Mouse (Mus musculus) left cerebral cortex, adult 2 months (tissue): Measurements from ENCODE around the gene Smtnl2. TPM values are rescaled to one million over a fixed set of nuclear protein-coding genes. Genes with fewer than 3 reads are reported as not detected.

ENCODE experiments used
- DNase-seq, 2 experiments: peaks; one replicate each; pipeline ENCODE4 v3.0.0; 2021 to 2022; ENCODE audit warnings: low spot score in 2 of 2, mixed read lengths in 1 of 2; ENCODE audit errors: extremely low spot score in 1 of 2
- H3K27ac ChIP-seq: fragments of 200-600 bp; 2 replicates; pipeline ENCODE4 v1.8.1; 2022
- H3K4me3 ChIP-seq: fragments of 200-600 bp; 2 replicates; pipeline ENCODE4 v1.8.1; 2022
- CTCF ChIP-seq: fragments of 200-600 bp; IDR thresholded peaks from 2 replicates; pipeline ENCODE4 v1.8.1; 2022; ENCODE audit warnings: antibody characterized with exemption, mild to moderate bottlenecking, moderate library complexity
- intact Hi-C: fragments of 180-260 bp; cut with DNase I; formaldehyde crosslinking; loops from one replicate; pipeline ENCODE4 v1.15.1; 2025
- total RNA-seq, 2 experiments: library from RNA; stranded (reverse); gene quantifications; 2 replicates each; pipeline ENCODE4 v1.2.3; 2021

Smtnl2 gene
- total RNA-seq, 2 experiments from 2014 or later, result 0.33 to 1.2 TPM

- intact Hi-C loops, result no loop called here
- no peak for TF ChIP-seq CTCF
Measured at GRCm38 (mm10) chr11:72366126-72366525, 45.4 kb downstream of the Smtnl2 start.

GRCm38 (mm10) chr11:72364526-72364925 is 47.0 kb downstream of the Smtnl2 start:
- no peak for DNase-seq
- TF ChIP-seq CTCF, result no peak
- intact Hi-C loops, result no loop called here
- no peak overlapping the region for H3K27ac ChIP-seq
- no peak overlapping the region for H3K4me3 ChIP-seq

More at GRCm38 (mm10) chr11:72366126-72366525, 45.4 kb downstream of the Smtnl2 start:
- Histone ChIP-seq H3K27ac (no peak overlapping the region), H3K4me3 (no peak overlapping the region)
- no peak for DNase-seq

- no peak for TF ChIP-seq CTCF
- Histone ChIP-seq H3K27ac (no peak overlapping the region), H3K4me3 (no peak overlapping the region)
- intact Hi-C loops, result no loop called here
- no peak for DNase-seq
Measured at GRCm38 (mm10) chr11:72363523-72364240, 47.8 kb downstream of the Smtnl2 start.

DNA sequence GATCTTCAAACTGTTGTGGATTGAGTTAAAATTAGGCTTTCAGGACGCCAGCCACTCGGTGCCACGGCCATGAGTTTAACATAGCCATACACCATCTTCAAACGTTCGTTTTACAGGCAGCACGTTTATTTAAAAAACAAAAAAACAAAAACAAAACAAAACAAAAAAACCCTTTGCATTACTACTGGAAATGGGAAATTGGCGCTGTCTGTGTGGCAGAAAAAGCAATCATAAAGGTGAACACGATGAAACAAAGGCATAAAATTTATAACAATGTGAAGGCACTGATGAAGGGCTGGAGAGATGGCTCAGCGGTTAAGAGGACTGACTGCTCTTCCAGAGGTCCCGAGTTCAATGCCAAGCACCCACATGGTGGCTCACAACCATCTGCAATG is 49.2 kb downstream of the Smtnl2 start, which contains the start of gene Tekt1:
Gene Tekt1 (minus strand): TSS at position 96 of the 395 bp plus-strand sequence.
- TF ChIP-seq CTCF, result no peak
- H3K4me3 ChIP-seq, result peak within 1 kb of the TSS; percentile 57
- DNase-seq, result no peak
- no peak within 1 kb of the TSS for H3K27ac ChIP-seq
- intact Hi-C loops, result no loop called here

DNA sequence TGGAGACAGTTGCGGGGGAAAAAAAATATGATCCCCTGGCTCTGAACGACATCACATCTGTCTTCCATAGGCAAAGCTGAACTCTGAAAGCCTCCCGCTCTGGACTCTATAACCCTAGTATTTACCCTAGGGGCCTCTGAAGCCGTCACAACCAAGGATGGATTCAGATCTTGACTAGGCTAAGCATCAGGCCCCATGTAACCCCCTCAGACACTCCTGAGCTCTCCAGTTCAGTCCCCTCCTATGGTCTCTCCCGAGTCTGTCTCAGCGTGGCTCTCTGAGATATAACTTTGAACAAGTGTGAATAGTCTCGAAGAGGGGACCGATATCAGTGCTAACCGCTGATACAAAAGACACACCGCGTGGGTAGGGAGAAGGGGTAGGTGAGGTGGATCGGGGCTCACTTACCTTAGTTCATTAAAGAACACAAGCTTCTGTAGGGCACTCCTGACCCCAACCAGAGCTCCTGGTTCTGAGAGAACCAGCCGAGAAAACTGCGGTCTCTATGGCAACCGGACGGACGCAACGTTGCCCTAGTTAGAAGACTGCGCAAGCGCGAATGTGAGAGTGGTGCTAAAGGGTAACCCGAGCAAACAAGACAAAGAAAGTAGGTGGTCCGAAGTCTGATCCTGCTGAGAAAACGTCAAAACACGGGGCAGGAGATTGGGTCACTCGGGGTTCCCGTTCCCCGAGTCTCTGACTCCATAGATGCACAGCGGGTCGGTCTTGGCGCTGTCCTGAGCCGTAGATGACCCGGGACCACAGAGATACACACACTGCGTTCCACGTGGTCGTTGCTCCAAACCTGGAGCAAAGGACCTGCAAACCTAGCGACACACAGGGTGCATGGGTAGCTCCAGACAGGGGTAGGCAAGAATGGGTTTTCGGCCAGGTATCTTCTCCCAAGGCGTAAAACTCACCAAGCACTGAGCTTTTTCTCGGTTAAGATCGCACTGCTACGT is 49.8 kb downstream of the Smtnl2 start:
- Histone ChIP-seq H3K27ac (no peak overlapping the region), H3K4me3 (peak overlapping the region; percentile 57)
- TF ChIP-seq CTCF, result no peak
- intact Hi-C loops, result no loop called here
- peak; percentile 59 to 73 for DNase-seq

GRCm38 (mm10) chr11:72354971-72355728 is 56.4 kb downstream of the Smtnl2 start:
- DNase-seq, result peak; percentile 60 to 70
- Histone ChIP-seq H3K27ac (no peak overlapping the region), H3K4me3 (peak overlapping the region; percentile 15; the same call in 1 of the 2 replicates)
- TF ChIP-seq CTCF, result peak; percentile 89
- intact Hi-C loops, result loop anchor here (2.0 kb wide), 1 partner anchor 74 kb away; no protein-coding TSS in a partner anchor

DNA sequence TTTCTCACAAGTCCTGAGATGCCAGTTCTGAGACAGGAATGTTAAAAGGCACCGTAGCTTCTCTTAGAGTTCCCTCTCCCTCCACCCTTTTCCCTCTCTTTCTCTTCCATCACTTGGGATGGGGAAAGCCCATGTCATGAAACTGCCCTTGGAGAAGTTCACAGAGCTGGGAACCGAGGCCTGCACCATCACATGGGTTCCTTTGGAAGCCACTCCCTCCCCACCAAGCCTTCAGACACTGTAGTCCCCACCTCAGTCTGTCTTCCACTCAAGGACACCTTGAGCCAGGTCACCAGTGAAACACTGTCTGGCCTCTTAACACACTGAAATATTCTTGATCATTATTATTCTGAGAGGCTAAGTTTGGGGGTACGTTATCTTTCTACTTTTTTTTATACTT is 58.3 kb downstream of the Smtnl2 start:
- no peak for TF ChIP-seq CTCF
- intact Hi-C loops, result no loop called here

DNA sequence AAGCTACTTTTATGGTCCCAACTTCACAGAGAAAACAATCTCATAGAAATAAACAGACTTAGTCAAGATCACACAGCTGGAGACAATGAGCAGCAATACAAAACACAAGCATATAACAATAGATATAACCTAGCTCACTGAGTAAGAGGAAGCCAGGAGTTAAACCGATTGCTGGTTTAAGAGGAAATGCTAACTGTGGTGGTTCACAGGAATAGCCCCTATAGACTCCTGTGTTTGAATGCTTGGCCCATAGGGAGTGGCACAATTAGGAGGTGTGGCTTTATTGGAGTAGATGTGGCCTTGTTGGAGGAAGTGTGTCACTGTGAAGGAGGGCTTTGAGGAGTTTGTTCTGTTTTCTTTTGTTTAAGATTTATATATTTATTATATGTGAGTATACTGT is 59.2 kb downstream of the Smtnl2 start:
- no peak for DNase-seq
- Histone ChIP-seq H3K27ac (no peak overlapping the region), H3K4me3 (no peak overlapping the region)
- TF ChIP-seq CTCF, result no peak
- intact Hi-C loops, result no loop called here

More for the DNA sequence above, 58.3 kb downstream of the Smtnl2 start:
- Histone ChIP-seq H3K27ac (no peak overlapping the region), H3K4me3 (no peak overlapping the region)
- DNase-seq, result no peak

- DNase-seq, result no peak
- Histone ChIP-seq H3K27ac (no peak overlapping the region), H3K4me3 (no peak overlapping the region)
- intact Hi-C loops, result no loop called here
- no peak for TF ChIP-seq CTCF
Measured at GRCm38 (mm10) chr11:72349652-72350051, 61.9 kb downstream of the Smtnl2 start.

DNA sequence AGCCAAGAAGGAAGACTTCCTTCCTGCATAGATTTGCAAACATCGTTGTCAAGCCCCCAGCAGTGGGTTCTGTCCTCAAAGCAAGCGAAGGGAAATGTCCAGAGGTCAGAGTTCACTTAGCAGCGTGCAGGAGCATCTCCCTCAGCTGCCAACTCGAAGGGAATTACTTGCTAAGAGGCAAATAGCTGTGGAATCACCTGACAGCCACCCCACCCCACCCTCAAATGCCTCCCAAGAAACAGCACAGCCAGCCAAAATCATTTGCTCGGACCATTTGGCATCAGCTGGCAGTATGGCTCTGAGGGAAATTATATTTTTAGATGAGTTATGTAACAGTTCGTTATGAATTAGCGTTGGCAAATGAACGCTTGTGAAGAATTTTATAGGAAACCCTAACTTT is 62.5 kb downstream of the Smtnl2 start:
- no peak for TF ChIP-seq CTCF
- peak overlapping the region; percentile 67 for H3K27ac ChIP-seq
- intact Hi-C loops, result no loop called here
- H3K4me3 ChIP-seq, result no peak overlapping the region
- no peak for DNase-seq

DNA sequence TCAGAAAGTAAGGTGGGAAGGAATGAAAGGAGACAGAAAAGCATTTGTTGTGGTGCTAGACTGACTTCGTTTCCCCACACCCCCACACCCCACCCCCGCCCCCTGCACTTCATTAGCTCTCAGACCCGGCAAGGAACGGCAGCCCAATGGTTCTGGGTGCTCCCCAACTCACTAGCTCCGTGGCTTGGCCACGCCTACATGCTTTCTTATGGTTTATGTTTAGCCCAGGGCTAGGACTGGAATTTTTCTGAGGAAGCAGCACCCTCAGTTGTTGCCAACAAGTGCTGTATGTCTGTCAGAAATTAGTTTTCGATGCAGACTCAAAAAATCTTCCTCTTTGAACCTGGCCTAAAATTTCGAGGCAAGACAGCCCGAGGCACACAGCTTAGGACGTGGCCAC is 63.0 kb downstream of the Smtnl2 start:
- intact Hi-C loops, result no loop called here
- DNase-seq, result no peak

More for the DNA sequence above, 63.0 kb downstream of the Smtnl2 start:
- H3K4me3 ChIP-seq, result no peak overlapping the region
- no peak for TF ChIP-seq CTCF
- peak overlapping the region; percentile 67 for H3K27ac ChIP-seq
